In genomic region chr11:95354228-95354944, GRCm38 (mm10) we compare ENCODE assay signal across 1 mouse cellular context.
TF ChIP-seq lines count a peak whose summit lies in the region.

No protein-coding gene starts in this region.

TF ChIP-seq in CH12.LX, 34 proteins besides CTCF, POLR2A, EP300 and RAD21 (continued from another document):
- 0 out of 2 replicates have a peak, but pooled peaks have one; percentile 23 for TF ChIP-seq TCF12 (IDR thresholded peaks at IDR 0.05; ENCODE audit: low read depth, low read length)
- no peak for TF ChIP-seq JUND (conservative IDR thresholded peaks at IDR 0.05; ENCODE audit: low read depth, low read length)
- no peak for TF ChIP-seq MAZ (IDR thresholded peaks at IDR 0.05; ENCODE audit: low read depth, low read length)
- TF ChIP-seq CHD2 (IDR thresholded peaks at IDR 0.05; ENCODE audit: low read length): no peak
- TF ChIP-seq SMC3 (IDR thresholded peaks at IDR 0.05; ENCODE audit: low read depth, low read length): no peak
- TF ChIP-seq KAT2A (IDR thresholded peaks at IDR 0.05; ENCODE audit: insufficient replicate concordance, low read length): no peak
- TF ChIP-seq IRF4 (IDR thresholded peaks at IDR 0.05; ENCODE audit: low read depth, low read length): peak; percentile 20; the same call in 1 of the 2 replicates
- no peak for TF ChIP-seq ETS1 (conservative IDR thresholded peaks at IDR 0.05; ENCODE audit: low read depth, low read length)
- TF ChIP-seq NELFE (IDR thresholded peaks at IDR 0.05; ENCODE audit: low read depth, low read length): no peak
- no peak for TF ChIP-seq UBTF (IDR thresholded peaks at IDR 0.05; ENCODE audit: low read depth, low read length)
- TF ChIP-seq BHLHE40 (IDR thresholded peaks at IDR 0.05; ENCODE audit: low read depth, low read length): peak; percentile 79
- TF ChIP-seq TBP (conservative IDR thresholded peaks at IDR 0.05; ENCODE audit: low read depth, low read length): no peak
- TF ChIP-seq ZMIZ1 (IDR thresholded peaks at IDR 0.05; ENCODE audit: low read depth, low read length): no peak
- TF ChIP-seq CHD1 (IDR thresholded peaks at IDR 0.05; ENCODE audit: low read depth, low read length): no peak
- no peak for TF ChIP-seq NRF1 (IDR thresholded peaks at IDR 0.05; ENCODE audit: low read depth, low read length)
- 0 out of 2 replicates have a peak, but pooled peaks have one; percentile 38 for TF ChIP-seq RCOR1 (conservative IDR thresholded peaks at IDR 0.05; ENCODE audit: low read depth, low read length)
- TF ChIP-seq HCFC1 (IDR thresholded peaks at IDR 0.05; ENCODE audit: low read depth, low read length): no peak
- peak; percentile 85 for TF ChIP-seq MYC (IDR thresholded peaks at IDR 0.05; ENCODE audit: low read depth, low read length)
- TF ChIP-seq POLR2AphosphoS2 (IDR thresholded peaks at IDR 0.05; ENCODE audit: low read depth, low read length): no peak
- TF ChIP-seq PAX5 (IDR thresholded peaks at IDR 0.05; ENCODE audit: low read length): no peak
- no peak for TF ChIP-seq USF1 (IDR thresholded peaks at IDR 0.05; ENCODE audit: low read depth, low read length)
- TF ChIP-seq ELF1 (IDR thresholded peaks at IDR 0.05; ENCODE audit: low read depth, low read length): no peak
- no peak for TF ChIP-seq MAFK (IDR thresholded peaks at IDR 0.05; ENCODE audit: insufficient replicate concordance, low read length)
